Mouse (Mus musculus) CH12.LX (cell line): ENCODE measurements at regions not wholly inside any gene's neighbourhood (a gene's known extent, or its start where the extent isn't known, plus 50 kb on each side); places are given as distances from the start of the nearest gene placed in this dataset.
"Not testable (repeated sequence)": the region's sequence is repeated elsewhere in the genome, so short reads cannot be mapped to it uniquely, and the experiment has no call there.

Experiments
- DNase-seq: peaks from one replicate; pipeline ENCODE4 v3.0.0-alpha.2; 2013; ENCODE audit errors: extremely low read depth
- H3K27ac ChIP-seq: 2 replicates; pipeline ENCODE4 v1.5.1; 2012; ENCODE audit warnings: low read depth, mild to moderate bottlenecking, control low read depth, moderate library complexity; ENCODE audit not compliant: insufficient read depth
- H3K27me3 ChIP-seq: replicated peaks from 2 replicates; pipeline ENCODE3; 2012; ENCODE audit warnings: inconsistent platforms
- H3K36me3 ChIP-seq, 2 experiments: replicated peaks in 1 of 2; 2 replicates each; pipeline versions ENCODE3 to v1.6.1; 2012; ENCODE audit warnings: inconsistent platforms in 1 of 2, low read length in 1 of 2, mild to moderate bottlenecking in 1 of 2, mixed read lengths in 1 of 2, moderate library complexity in 1 of 2; ENCODE audit not compliant: control insufficient read depth in 1 of 2, insufficient read depth in 1 of 2
- H3K4me1 ChIP-seq, 2 experiments: 2 replicates each; pipeline ENCODE4 v1.6.1; 2012; ENCODE audit warnings: inconsistent platforms in 1 of 2, moderate library complexity in 1 of 2; ENCODE audit not compliant: insufficient read depth in 2 of 2, control insufficient read depth in 1 of 2
- H3K4me2 ChIP-seq: 2 replicates; pipeline ENCODE4 v1.6.1; 2012; ENCODE audit warnings: low read depth, mild to moderate bottlenecking, control low read depth; ENCODE audit not compliant: poor library complexity, insufficient read depth, severe bottlenecking
- H3K4me3 ChIP-seq, 3 experiments: fragments of 150-350 bp in 1 of 3; sonication (generic) in 1 of 3; replicated peaks in 1 of 3; 2 replicates each; pipeline versions ENCODE3 to v1.5.1; 2011 to 2012; ENCODE audit warnings: low read depth in 2 of 3, low read length in 2 of 3, mild to moderate bottlenecking in 2 of 3, moderate library complexity in 2 of 3, control low read depth in 1 of 3, improper control_type of control experiment in 1 of 3, inconsistent platforms in 1 of 3, mixed read lengths in 1 of 3; ENCODE audit not compliant: poor library complexity in 1 of 3
- H3K79me2 ChIP-seq: replicated peaks from 2 replicates; pipeline ENCODE4 v1.6.1; 2012; ENCODE audit warnings: mild to moderate bottlenecking, moderate library complexity; ENCODE audit not compliant: control insufficient read depth, poor library complexity, insufficient read depth, severe bottlenecking; ENCODE audit errors: extremely low read depth
- H3K9ac ChIP-seq: 2 replicates; pipeline ENCODE4 v1.6.1; 2012; ENCODE audit warnings: low read depth, mild to moderate bottlenecking, control low read depth, moderate library complexity; ENCODE audit not compliant: insufficient read depth
- H3K9me3 ChIP-seq: replicated peaks from 2 replicates; pipeline ENCODE3; 2012; ENCODE audit warnings: low read length, inconsistent platforms, mixed read lengths
- BHLHE40 ChIP-seq: IDR thresholded peaks from 2 replicates; pipeline ENCODE4 v1.6.1; 2011; ENCODE audit warnings: mild to moderate bottlenecking, low read depth, low read length, improper control_type of control experiment
- ELF1 ChIP-seq: IDR thresholded peaks from 2 replicates; pipeline ENCODE4 v1.6.1; 2014; ENCODE audit warnings: low read depth, mild to moderate bottlenecking, inconsistent platforms, low read length, improper control_type of control experiment
- ETS1 ChIP-seq: conservative IDR thresholded peaks from 2 replicates; pipeline ENCODE4 v1.6.1; 2012; ENCODE audit warnings: low read depth, mild to moderate bottlenecking, inconsistent platforms, low read length, improper control_type of control experiment, moderate library complexity
- IRF4 ChIP-seq: IDR thresholded peaks from 2 replicates; pipeline ENCODE4 v1.6.1; 2014; ENCODE audit warnings: low read depth, mild to moderate bottlenecking, inconsistent platforms, low read length, improper control_type of control experiment
- JUND ChIP-seq: conservative IDR thresholded peaks from 2 replicates; pipeline ENCODE4 v1.6.1; 2011; ENCODE audit warnings: low read depth, low read length, improper control_type of control experiment
- KAT2A ChIP-seq: IDR thresholded peaks from 2 replicates; pipeline ENCODE4 v1.6.1; 2012; ENCODE audit warnings: low read length, improper control_type of control experiment, inconsistent platforms; ENCODE audit not compliant: insufficient replicate concordance
- MAFK ChIP-seq: IDR thresholded peaks from 2 replicates; pipeline ENCODE4 v1.6.1; 2011; ENCODE audit warnings: low read length, improper control_type of control experiment; ENCODE audit not compliant: insufficient replicate concordance
- MAX ChIP-seq: IDR thresholded peaks from 2 replicates; pipeline ENCODE4 v1.6.1; 2011; ENCODE audit warnings: low read length, improper control_type of control experiment
- MXI1 ChIP-seq: IDR thresholded peaks from 2 replicates; pipeline ENCODE4 v1.6.1; 2011; ENCODE audit warnings: mild to moderate bottlenecking, low read depth, low read length, improper control_type of control experiment
- NELFE ChIP-seq: IDR thresholded peaks from 2 replicates; pipeline ENCODE4 v1.6.1; 2011; ENCODE audit warnings: low read depth, low read length, improper control_type of control experiment
- PAX5 ChIP-seq: IDR thresholded peaks from 2 replicates; pipeline ENCODE4 v1.6.1; 2012; ENCODE audit warnings: low read length, inconsistent platforms, mixed read lengths
- POLR2AphosphoS2 ChIP-seq: IDR thresholded peaks from 2 replicates; pipeline ENCODE4 v1.6.1; 2011; ENCODE audit warnings: low read depth, low read length, improper control_type of control experiment
- RAD21 ChIP-seq: IDR thresholded peaks from 2 replicates; pipeline ENCODE4 v1.6.1; 2011; ENCODE audit warnings: low read depth, mild to moderate bottlenecking, low read length, improper control_type of control experiment, moderate library complexity
- SIN3A ChIP-seq: IDR thresholded peaks from 2 replicates; pipeline ENCODE4 v1.6.1; 2012; ENCODE audit warnings: low read length, improper control_type of control experiment, inconsistent platforms
- TBP ChIP-seq: conservative IDR thresholded peaks from 2 replicates; pipeline ENCODE4 v1.6.1; 2011; ENCODE audit warnings: low read depth, low read length, improper control_type of control experiment
- TCF12 ChIP-seq: IDR thresholded peaks from 2 replicates; pipeline ENCODE4 v1.6.1; 2014; ENCODE audit warnings: low read depth, mild to moderate bottlenecking, inconsistent platforms, low read length, improper control_type of control experiment
- USF1 ChIP-seq: IDR thresholded peaks from 2 replicates; pipeline ENCODE4 v1.6.1; 2014; ENCODE audit warnings: low read depth, mild to moderate bottlenecking, inconsistent platforms, low read length, improper control_type of control experiment
- ZC3H11A ChIP-seq: IDR thresholded peaks from 2 replicates; pipeline ENCODE4 v1.6.1; 2012; ENCODE audit warnings: low read depth, mild to moderate bottlenecking, inconsistent platforms, low read length, improper control_type of control experiment
- ZKSCAN1 ChIP-seq: IDR thresholded peaks from 2 replicates; pipeline ENCODE4 v1.6.1; 2012; ENCODE audit warnings: low read depth, inconsistent platforms, low read length, improper control_type of control experiment, borderline replicate concordance
- ZMIZ1 ChIP-seq: IDR thresholded peaks from 2 replicates; pipeline ENCODE4 v1.6.1; 2012; ENCODE audit warnings: low read depth, mild to moderate bottlenecking, inconsistent platforms, low read length, improper control_type of control experiment
- ZNF384 ChIP-seq: IDR thresholded peaks from 2 replicates; pipeline ENCODE4 v1.6.1; 2012; ENCODE audit warnings: low read depth, low read length, improper control_type of control experiment, inconsistent platforms
- dilution Hi-C: fragments of 300-500 bp; cut with MboI; formaldehyde crosslinking; loops from 2 replicates; pipeline ENCODE4 v1.14.3; 2020; ENCODE audit warnings: low sequenced_read_pairs; ENCODE audit not compliant: extremely low pct_unique_long_range_greater_than_20kb, extremely low pct_ligation_motif_present
- in situ Hi-C: fragments of 300-500 bp; cut with MboI; formaldehyde crosslinking; loops from 3 replicates; pipeline ENCODE4 v1.14.3; 2019; ENCODE audit warnings: low sequenced_read_pairs, low pct_ligation_motif_present, low pct_unique_long_range_greater_than_20kb, mixed read lengths

DNA sequence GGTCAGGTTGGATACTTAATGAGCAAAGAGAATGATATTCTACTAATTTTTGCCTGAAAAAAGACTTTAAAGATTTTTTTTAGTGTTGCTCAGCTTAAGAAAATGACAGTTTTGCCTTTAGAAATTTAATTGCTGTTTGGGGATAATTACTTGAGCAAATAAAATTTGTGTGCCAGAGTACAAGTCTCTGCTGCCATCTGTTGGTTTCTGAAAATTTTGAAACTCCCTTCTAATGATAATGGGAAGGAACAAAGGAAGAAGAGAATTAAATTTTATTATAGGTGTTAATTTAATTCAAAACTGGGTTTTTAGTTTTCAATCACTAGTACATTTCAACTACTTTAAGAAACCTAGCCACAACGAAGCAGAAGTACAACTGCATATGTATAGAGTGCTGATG is 94.1 kb downstream of the Gm17521 start:
- no peak overlapping the region for H3K9ac ChIP-seq
- no peak overlapping the region for H3K27ac ChIP-seq
- no peak overlapping the region for H3K4me2 ChIP-seq
- no peak for DNase-seq
- no peaks in the 10 kb centered on the region for H3K4me1 ChIP-seq
- no peaks in the 10 kb centered on the region for H3K79me2 ChIP-seq
- no peaks in the 10 kb centered on the region for H3K9me3 ChIP-seq
- in situ Hi-C loops: no loop called here
- no peak for TF ChIP-seq MAFK
- TF ChIP-seq TBP: no peak
- TF ChIP-seq ZMIZ1: no peak
- no peak for TF ChIP-seq IRF4
- no peak for TF ChIP-seq MXI1
- TF ChIP-seq ZC3H11A: no peak
- no peak for TF ChIP-seq USF1
- TF ChIP-seq BHLHE40: no peak
- TF ChIP-seq MAX: no peak
- no peak for TF ChIP-seq ZNF384
- no peak; the same call in 1 of the 2 replicates for TF ChIP-seq RAD21
- TF ChIP-seq, all 38 proteins: peak for 0
- Histone ChIP-seq H3K27me3 (no peaks in the 10 kb centered on the region), H3K36me3 (no peaks in the 10 kb centered on the region), H3K4me3 (no peak overlapping the region)
- dilution Hi-C loops: no loop called here

- no peaks in the 10 kb centered on the region for H3K9me3 ChIP-seq
- TF ChIP-seq SIN3A: no peak
- H3K27ac ChIP-seq: no peak overlapping the region
- H3K36me3 ChIP-seq: no peaks in the 10 kb centered on the region
- in situ Hi-C loops (no loop called here), dilution Hi-C loops (no loop called here)
- no peaks in the 10 kb centered on the region for H3K4me1 ChIP-seq
- H3K4me2 ChIP-seq: no peak overlapping the region
- H3K9ac ChIP-seq: no peak overlapping the region
- no peak for DNase-seq
- no peak overlapping the region for H3K4me3 ChIP-seq
- no peaks in the 10 kb centered on the region for H3K79me2 ChIP-seq
- no peaks in the 10 kb centered on the region for H3K27me3 ChIP-seq
These were observed 136.8 kb downstream of the Gm17521 start for GRCm38 (mm10) chrX:122892682-122893081.

DNA sequence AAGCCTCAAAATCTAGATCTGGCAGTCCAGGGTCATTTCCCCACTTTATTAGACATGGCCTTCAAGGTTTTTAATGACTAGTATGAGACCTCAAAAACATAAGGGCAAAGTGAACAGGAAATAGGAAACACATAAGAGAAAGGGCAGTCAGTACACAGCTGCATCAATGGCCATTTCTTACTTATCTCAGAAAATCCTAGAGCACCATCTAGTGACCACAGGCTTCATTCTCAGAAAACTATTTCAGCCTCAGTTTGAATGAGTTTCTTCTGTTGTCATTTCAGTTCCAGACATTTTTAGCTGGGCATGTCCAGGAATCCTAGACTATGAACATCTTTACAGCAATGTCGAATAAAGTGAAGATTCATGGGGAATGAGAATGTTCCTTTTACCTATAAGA is 175.0 kb downstream of the Gm17521 start:
- Histone ChIP-seq H3K9ac (no peak overlapping the region), H3K4me3 (no peak overlapping the region), H3K4me1 (no peaks in the 10 kb centered on the region), H3K79me2 (no peaks in the 10 kb centered on the region), H3K27me3 (no peaks in the 10 kb centered on the region), H3K36me3 (no peaks in the 10 kb centered on the region), H3K27ac (no peak overlapping the region), H3K9me3 (peaks cover 2% of the 10 kb centered on the region), H3K4me2 (no peak overlapping the region)
- in situ Hi-C loops: no loop called here
- dilution Hi-C loops: no loop called here
- DNase-seq: no peak
- no peak for TF ChIP-seq PAX5
- no peak for TF ChIP-seq JUND
- no peak for TF ChIP-seq ZKSCAN1
- no peak for TF ChIP-seq ZMIZ1
- TF ChIP-seq KAT2A: no peak
- no peak for TF ChIP-seq MAX
- TF ChIP-seq POLR2AphosphoS2: no peak
- TF ChIP-seq ELF1: no peak
- TF ChIP-seq NELFE: no peak
- no peak for TF ChIP-seq ETS1
- TF ChIP-seq TCF12: no peak

- dilution Hi-C loops, H3K4me1 ChIP-seq, H3K79me2 ChIP-seq, H3K27me3 ChIP-seq, H3K9me3 ChIP-seq, DNase-seq, in situ Hi-C loops, H3K36me3 ChIP-seq, H3K9ac ChIP-seq, H3K4me2 ChIP-seq, H3K4me3 ChIP-seq, H3K27ac ChIP-seq: not testable (repeated sequence)
These were observed 198.2 kb downstream of the Gm17521 start for GRCm38 (mm10) chrX:122831222-122831621.
